Mouse (Mus musculus) bone marrow, adult 2 months (tissue): ENCODE measurements at regions not wholly inside any gene's neighbourhood (a gene's known extent, or its start where the extent isn't known, plus 50 kb on each side); places are given as distances from the start of the nearest gene placed in this dataset.

Experiments
- CTCF ChIP-seq: fragments of 200-500 bp; IDR thresholded peaks from 2 replicates; pipeline ENCODE4 v1.5.1; 2011; ENCODE audit warnings: low read length, control low read depth; ENCODE audit not compliant: control insufficient read depth, insufficient read depth
- POLR2A ChIP-seq: fragments of 200-500 bp; IDR thresholded peaks from 2 replicates; pipeline ENCODE4 v1.6.1; 2011; ENCODE audit warnings: low read depth, mild to moderate bottlenecking, control low read depth, low read length, borderline replicate concordance; ENCODE audit not compliant: control insufficient read depth

DNA sequence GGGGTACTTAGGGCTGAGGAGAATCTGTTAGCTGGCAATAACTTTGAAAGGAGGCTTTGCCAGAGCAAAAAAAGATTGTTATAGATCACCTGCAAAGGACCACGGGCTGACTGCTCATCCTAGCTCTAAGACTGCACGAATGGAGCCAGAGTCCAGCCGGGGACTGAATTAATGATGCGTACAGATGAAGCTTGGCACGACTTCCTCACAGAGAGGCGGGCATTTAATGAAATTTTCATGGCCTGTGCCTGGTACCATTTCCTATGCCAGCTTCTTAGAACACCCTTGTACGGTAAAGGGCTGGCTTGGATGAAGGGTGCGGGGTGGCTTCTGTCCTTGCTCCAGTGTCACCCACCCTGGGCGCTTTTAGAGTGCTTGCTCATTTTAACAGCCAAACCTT, 166.0 kb upstream of the Prok2 start:
- TF ChIP-seq POLR2A (no peak), CTCF (no peak)
